ENCODE assay signal across 13 mouse cellular contexts in the genomic region with DNA sequence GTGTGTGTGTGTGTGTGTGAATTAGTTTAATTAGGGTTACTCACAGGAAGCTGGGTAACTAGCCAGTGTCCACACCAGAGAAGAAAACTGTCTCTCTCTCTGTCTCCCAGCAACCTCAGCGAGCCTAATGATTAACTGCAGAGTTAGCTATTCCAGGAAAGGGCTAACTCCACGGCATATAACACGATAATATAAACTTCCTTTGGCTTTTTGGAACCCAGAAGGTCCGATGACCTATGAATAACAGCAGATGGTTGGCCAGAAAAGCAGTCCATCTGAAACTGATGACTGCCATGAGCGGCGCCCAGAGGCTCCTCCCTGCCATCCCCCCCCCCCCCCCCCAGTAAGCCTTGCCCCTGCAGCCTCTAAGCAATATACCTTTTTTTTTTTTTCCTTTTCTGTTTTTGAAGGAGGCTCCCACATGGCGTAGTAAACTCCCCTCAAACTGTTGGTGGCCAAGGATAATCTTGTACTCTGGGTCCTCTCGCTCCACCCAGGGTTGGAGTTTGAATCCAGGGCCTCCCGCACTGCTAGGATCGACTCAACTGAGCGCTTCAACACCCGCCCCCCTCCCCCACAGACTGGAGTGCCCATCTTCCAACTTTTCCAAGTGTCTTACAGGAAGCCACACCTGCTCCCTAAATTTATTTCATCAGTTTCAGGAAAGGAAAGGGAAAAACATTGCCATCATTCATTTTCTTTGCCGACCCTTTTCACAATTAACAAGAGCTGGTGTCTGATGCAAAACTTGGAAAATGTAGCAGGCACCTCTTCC. TPM values are rescaled to one million over a fixed set of nuclear protein-coding genes. Genes with fewer than 3 reads are reported as not detected.
DNase-seq lines count a peak whose midpoint lies in the region; ATAC-seq and TF ChIP-seq lines count a peak whose summit lies in the region.
"Had no signal": no experiment of that assay in that cellular context is flagged by ENCODE, and none has a peak within 500 bp of the region (broad histone marks: within the 10 kb centered on the region; RNA-seq: fewer than 3 reads in every experiment).

No protein-coding gene starts in this region.

- peak overlapping the region; percentile 79 for H3K9ac ChIP-seq in CH12.LX (ENCODE audit: insufficient read depth, low read depth)
- no peak overlapping the region for H3K9ac ChIP-seq in kidney, postnatal 0 days (ENCODE audit: low read depth, low read length)
- H3K9ac ChIP-seq: embryonic facial prominence, embryonic 15.5 days; midbrain, embryonic 15.5 days; neural tube, embryonic 13.5 days had no signal

- TF ChIP-seq POLR2A in CH12.LX (IDR thresholded peaks at IDR 0.05; ENCODE audit: low read depth, low read length) = no peak
- no peak for TF ChIP-seq POLR2A in embryonic fibroblast, embryonic 13.5 days (IDR thresholded peaks at IDR 0.05; ENCODE audit: low read depth, low read length)
- TF ChIP-seq POLR2A in thymus, adult 2 months (IDR thresholded peaks at IDR 0.05; ENCODE audit: control insufficient read depth, extremely low read depth, insufficient read depth, low read length, poor library complexity) = no peak

- peaks cover 2 to 19% of the 10 kb centered on the region in 2 experiments for H3K36me3 ChIP-seq in CH12.LX (replicated peaks in 1 of 2; ENCODE audit: control insufficient read depth in 1 of 2, insufficient read depth in 1 of 2, low read length in 1 of 2)
- no peaks in the 10 kb centered on the region for H3K36me3 ChIP-seq in kidney, postnatal 0 days (ENCODE audit: insufficient read depth, low read length)
- H3K36me3 ChIP-seq in thymus, adult 2 months (ENCODE audit: control insufficient read depth, insufficient read depth, low read length) = no peaks in the 10 kb centered on the region
- H3K36me3 ChIP-seq: embryonic facial prominence, embryonic 15.5 days; midbrain, embryonic 15.5 days; neural tube, embryonic 13.5 days had no signal

- H3K4me3 ChIP-seq in CH12.LX (replicated peaks in 1 of 3; ENCODE audit: low read depth in 2 of 3, low read length in 2 of 3, poor library complexity in 1 of 3) = no peak overlapping the region
- H3K4me3 ChIP-seq in embryonic fibroblast, embryonic 13.5 days (ENCODE audit: insufficient read depth, low read length) = no peak overlapping the region
- H3K4me3 ChIP-seq in kidney, postnatal 0 days (replicated peaks; ENCODE audit: low read depth, low read length) = no peak overlapping the region
- no peak overlapping the region for H3K4me3 ChIP-seq in thymus, adult 2 months (ENCODE audit: control insufficient read depth, insufficient read depth, low read length)
- H3K4me3 ChIP-seq: embryonic facial prominence, embryonic 15.5 days; midbrain, embryonic 15.5 days; neural tube, embryonic 13.5 days had no signal

- H3K4me1 ChIP-seq in CH12.LX (ENCODE audit: control insufficient read depth in 1 of 2, insufficient read depth in 2 of 2) = peaks cover 2 to 66% of the 10 kb centered on the region in 2 experiments; a peak in 3 of 4 replicates
- peaks cover 3% of the 10 kb centered on the region for H3K4me1 ChIP-seq in embryonic fibroblast, embryonic 13.5 days (ENCODE audit: control insufficient read depth, insufficient read depth, low read length)
- H3K4me1 ChIP-seq in kidney, postnatal 0 days (replicated peaks; ENCODE audit: insufficient read depth, low read length) = peaks cover 20% of the 10 kb centered on the region
- peaks cover 18% of the 10 kb centered on the region for H3K4me1 ChIP-seq in thymus, adult 2 months (replicated peaks; ENCODE audit: control insufficient read depth, insufficient read depth, low read length)
- H3K4me1 ChIP-seq: midbrain, embryonic 15.5 days; neural tube, embryonic 13.5 days had no signal

- peak overlapping the region; percentile 68 for H3K27ac ChIP-seq in CH12.LX (ENCODE audit: insufficient read depth, low read depth)
- H3K27ac ChIP-seq in embryonic fibroblast, embryonic 13.5 days (ENCODE audit: insufficient read depth, low read length) = peak overlapping the region; percentile 79
- H3K27ac ChIP-seq in kidney, postnatal 0 days = peak overlapping the region; percentile 82
- H3K27ac ChIP-seq in thymus, adult 2 months (ENCODE audit: control insufficient read depth, insufficient read depth, low read length) = no peak overlapping the region
- H3K27ac ChIP-seq: embryonic facial prominence, embryonic 15.5 days; midbrain, embryonic 15.5 days; neural tube, embryonic 13.5 days had no signal

- no peak for DNase-seq in CH12.LX (ENCODE audit: extremely low read depth)
- peak; percentile 92 for DNase-seq in kidney, postnatal 0 days (ENCODE audit: low spot score)
- peak; percentile 54 for DNase-seq in lung, postnatal 10 days
- no peak for DNase-seq in cerebellum, adult 18-20 months
- no peak for DNase-seq in layer of hippocampus, adult 18-20 months (ENCODE audit: low spot score in 2 of 2)
- DNase-seq in thymus, postnatal 25 days = no peak
- DNase-seq in thymus, adult 2 months = no peak
- DNase-seq: cerebellum, postnatal 10 days; right cerebral cortex, postnatal 25 days had no signal

- H3K79me2 ChIP-seq in CH12.LX (replicated peaks; ENCODE audit: control insufficient read depth, extremely low read depth, insufficient read depth, poor library complexity, severe bottlenecking) = no peaks in the 10 kb centered on the region

- H3K4me2 ChIP-seq in CH12.LX (ENCODE audit: insufficient read depth, low read depth, poor library complexity, severe bottlenecking) = peak overlapping the region; percentile 96
- H3K4me2 ChIP-seq in kidney, postnatal 0 days (ENCODE audit: low read length) = peak overlapping the region; percentile 6
- H3K4me2 ChIP-seq: embryonic facial prominence, embryonic 15.5 days; midbrain, embryonic 15.5 days; neural tube, embryonic 13.5 days had no signal

- no peak for TF ChIP-seq RAD21 in CH12.LX (IDR thresholded peaks at IDR 0.05; ENCODE audit: low read depth, low read length)

- no peak for TF ChIP-seq EP300 in CH12.LX (IDR thresholded peaks at IDR 0.05; ENCODE audit: low read length)

- dilution Hi-C loops in CH12.LX (cut with MboI; ENCODE audit: extremely low pct_ligation_motif_present, extremely low pct_unique_long_range_greater_than_20kb, low sequenced_read_pairs) = no loop called here

- ATAC-seq in kidney, postnatal 0 days (replicated peaks; ENCODE audit: low FRiP score, low read depth) = peak; percentile 74
- ATAC-seq: midbrain, embryonic 15.5 days had no signal

- H3K27me3 ChIP-seq in CH12.LX (replicated peaks) = no peaks in the 10 kb centered on the region
- H3K27me3 ChIP-seq in kidney, postnatal 0 days (ENCODE audit: insufficient read depth, low read length) = no peaks in the 10 kb centered on the region
- no peaks in the 10 kb centered on the region for H3K27me3 ChIP-seq in thymus, adult 2 months (ENCODE audit: control insufficient read depth, insufficient read depth, low read length)
- H3K27me3 ChIP-seq: embryonic facial prominence, embryonic 15.5 days; midbrain, embryonic 15.5 days; neural tube, embryonic 13.5 days had no signal

- WGBS in kidney, postnatal 0 days = 16% methylated on average over 13 of the region's 13 CpGs
- WGBS in thymus, adult 2 months = 59% methylated on average over 13 of the region's 13 CpGs

- in situ Hi-C loops in CH12.LX (cut with MboI; ENCODE audit: low pct_ligation_motif_present, low pct_unique_long_range_greater_than_20kb, low sequenced_read_pairs) = loop anchor here (5.0 to 25.0 kb wide), 2 partner anchors 95 to 220 kb away; a partner anchor contains a TSS

- no peak for TF ChIP-seq CTCF in CH12.LX (conservative IDR thresholded peaks at IDR 0.05 in 1 of 2, IDR thresholded peaks at IDR 0.05 in 1 of 2; ENCODE audit: low read depth in 2 of 2, low read length in 2 of 2)
- no peak for TF ChIP-seq CTCF in embryonic fibroblast, embryonic 13.5 days (IDR thresholded peaks at IDR 0.05; ENCODE audit: borderline replicate concordance, insufficient read depth, low read length)
- no peak for TF ChIP-seq CTCF in kidney, postnatal 0 days (IDR thresholded peaks at IDR 0.05; ENCODE audit: low read depth)
- no peak for TF ChIP-seq CTCF in thymus, adult 2 months (IDR thresholded peaks at IDR 0.05; ENCODE audit: borderline replicate concordance, control insufficient read depth, extremely low read depth, insufficient read depth, low read length, poor library complexity)

- no peaks in the 10 kb centered on the region for H3K9me3 ChIP-seq in CH12.LX (replicated peaks; ENCODE audit: low read length)
- H3K9me3 ChIP-seq in kidney, postnatal 0 days (replicated peaks; ENCODE audit: low read length) = no peaks in the 10 kb centered on the region
- H3K9me3 ChIP-seq: embryonic facial prominence, embryonic 15.5 days; midbrain, embryonic 15.5 days; neural tube, embryonic 13.5 days had no signal

TF ChIP-seq in CH12.LX, 34 proteins besides CTCF, POLR2A, EP300 and RAD21 (continues in another document):
- TF ChIP-seq TCF12 (IDR thresholded peaks at IDR 0.05; ENCODE audit: low read depth, low read length) (0 out of 2 replicates have a peak, but pooled peaks have one; percentile 8), SIN3A (IDR thresholded peaks at IDR 0.05; ENCODE audit: low read length) (0 out of 2 replicates have a peak, but pooled peaks have one; percentile 53), BHLHE40 (IDR thresholded peaks at IDR 0.05; ENCODE audit: low read depth, low read length) (no peak), ZC3H11A (IDR thresholded peaks at IDR 0.05; ENCODE audit: low read depth, low read length) (no peak), ZMIZ1 (IDR thresholded peaks at IDR 0.05; ENCODE audit: low read depth, low read length) (peak; percentile 18; the same call in 1 of the 2 replicates), ZNF384 (IDR thresholded peaks at IDR 0.05; ENCODE audit: low read depth, low read length) (peak; percentile 68), MEF2A (IDR thresholded peaks at IDR 0.05; ENCODE audit: borderline replicate concordance, low read depth, low read length) (no peak), NELFE (IDR thresholded peaks at IDR 0.05; ENCODE audit: low read depth, low read length) (peak; percentile 47; the same call in 1 of the 2 replicates)

RNA-seq across cellular contexts. Expression of a gene that starts 4.6 kb away (rescaled TPM):
- total RNA-seq in CH12.LX (2012; rRNA removed) = 64.3 and 99.9 TPM in 2 replicates
- total RNA-seq in CH12.LX (2014; rRNA removed) = 235 and 258 TPM in 2 replicates
- 151 and 161 TPM in 2 replicates for polyA plus RNA-seq in CH12.LX (2012; ENCODE audit: insufficient read length, low read depth)
- polyA plus RNA-seq in embryonic fibroblast, embryonic 13.5 days (2011; ENCODE audit: insufficient read length, low read depth, missing spikeins) = 43.8 and 104 TPM in 2 replicates
- 146 and 169 TPM in 2 replicates for polyA plus RNA-seq in kidney, postnatal 0 days (2015; fragmentation: Nextera tagmentation; extraction: Ambion mirVana)
- not detected for total RNA-seq in layer of hippocampus, adult 18-20 months (2021)
- 118 and 153 TPM in 2 replicates for polyA plus RNA-seq in thymus, adult 2 months (2012; rRNA removed)

RNA-seq across cellular contexts. Expression of a gene that starts 49.3 kb away (rescaled TPM):
- total RNA-seq in CH12.LX (2012; rRNA removed) (122 and 149 TPM in 2 replicates), CH12.LX (2014; rRNA removed) (264 and 298 TPM in 2 replicates)
- 133 and 134 TPM in 2 replicates for polyA plus RNA-seq in CH12.LX (2012; ENCODE audit: insufficient read length, low read depth)
- 93.8 and 115 TPM in 2 replicates for polyA plus RNA-seq in embryonic fibroblast, embryonic 13.5 days (2011; ENCODE audit: insufficient read length, low read depth, missing spikeins)
- 142 and 156 TPM in 2 replicates for polyA plus RNA-seq in kidney, postnatal 0 days (2015; fragmentation: Nextera tagmentation; extraction: Ambion mirVana)
- 10 to 100 TPM; 80.8 to 83.3 TPM for total RNA-seq in layer of hippocampus, adult 18-20 months (2021)
- polyA plus RNA-seq in thymus, adult 2 months (2012; rRNA removed) = 24.8 and 26.7 TPM in 2 replicates

Comparison
In these comparisons a context has a peak if more than half of its experiments do, and no peak if none do; other contexts are left out.
1. DNase-seq: peak in kidney, postnatal 0 days (single experiment) and lung, postnatal 10 days (single experiment); none in CH12.LX (single experiment), cerebellum, adult 18-20 months (0 of 2), layer of hippocampus, adult 18-20 months (0 of 2), thymus, postnatal 25 days (single experiment) and thymus, adult 2 months (single experiment).